27 mouse cellular contexts compared by ENCODE assay signal in genomic region chr4:127183867-127184266, GRCm38 (mm10). TPM values are rescaled to one million over a fixed set of nuclear protein-coding genes. Genes with fewer than 3 reads are reported as not detected.
DNase-seq lines count a peak whose midpoint lies in the region; ATAC-seq lines count a peak whose summit lies in the region.
"Had no signal": no experiment of that assay in that cellular context is flagged by ENCODE, and none has a peak within 500 bp of the region (broad histone marks: within the 10 kb centered on the region; RNA-seq: fewer than 3 reads in every experiment).

No protein-coding gene starts in this region.

- H3K27me3 ChIP-seq in heart, embryonic 10.5 days (ENCODE audit: insufficient read depth, poor library complexity, severe bottlenecking), result peaks cover 35% of the 10 kb centered on the region

- no peaks in the 10 kb centered on the region for H3K36me3 ChIP-seq in heart, embryonic 10.5 days
- H3K36me3 ChIP-seq: heart, embryonic 15.5 days; limb, embryonic 12.5 days; liver, embryonic 15.5 days; midbrain, embryonic 12.5 days had no signal

- peak; percentile 89 for DNase-seq in left cerebral cortex, postnatal 4 days
- no peak for DNase-seq in left cerebral cortex, adult 11 months (ENCODE audit: low spot score)
- DNase-seq in cerebellum, adult 11-12 months, result peak; percentile 92
- DNase-seq in cerebellum, adult 9-11 months, result peak; percentile 92
- no peak for DNase-seq in heart, embryonic 10.5 days (ENCODE audit: low spot score)
- no peak for DNase-seq in lung, postnatal 10 days
- DNase-seq: adrenal gland, postnatal 14 days; gastrocnemius, postnatal 14 days; kidney, adult 2 months; kidney, postnatal 36 days; lung, embryonic 14.5 days; right cerebral cortex, postnatal 25 days; thymus, postnatal 14 days had no signal

- H3K9me3 ChIP-seq in heart, embryonic 10.5 days, result no peaks in the 10 kb centered on the region
- H3K9me3 ChIP-seq: heart, embryonic 15.5 days; limb, embryonic 12.5 days; liver, embryonic 15.5 days; midbrain, embryonic 12.5 days had no signal

- no peak for ATAC-seq in CD4-positive, CD25-positive, alpha-beta regulatory T cell, adult 4 months
- ATAC-seq: forebrain, embryonic 16.5 days; hindbrain, embryonic 16.5 days; Patski had no signal

- H3K4me3 ChIP-seq in heart, embryonic 10.5 days, result no peak overlapping the region
- H3K4me3 ChIP-seq: erythroblast, embryonic 14.5 days; heart, embryonic 15.5 days; layer of hippocampus, adult 2 months; limb, embryonic 12.5 days; liver, embryonic 15.5 days; midbrain, embryonic 12.5 days had no signal

- no peak overlapping the region for H3K27ac ChIP-seq in heart, embryonic 10.5 days
- H3K27ac ChIP-seq: heart, embryonic 15.5 days; layer of hippocampus, adult 2 months; limb, embryonic 12.5 days; liver, embryonic 15.5 days; midbrain, embryonic 12.5 days had no signal

- 79% methylated on average over 5 of the region's 5 CpGs for WGBS in heart, embryonic 10.5 days

- intact Hi-C loops in left cerebral cortex, postnatal 4 days (cut with DNase I), result no loop called here

- H3K4me1 ChIP-seq in heart, embryonic 10.5 days, result no peaks in the 10 kb centered on the region
- H3K4me1 ChIP-seq: heart, embryonic 15.5 days; limb, embryonic 12.5 days; liver, embryonic 15.5 days had no signal

RNA-seq across cellular contexts. Expression of gene Dlgap3, which starts 14.9 kb away (rescaled TPM):
- total RNA-seq in left cerebral cortex, postnatal 4 days (2021), result 100 to 1,000 TPM; 111 to 125 TPM
- polyA plus RNA-seq in CD4-positive, CD25-positive, alpha-beta regulatory T cell, adult 4 months (2017; shearing (Covaris generic)), result not detected
- polyA plus RNA-seq in heart, embryonic 10.5 days (2016; fragmentation: Nextera tagmentation; extraction: Ambion mirVana), result 0.31 and 0.77 TPM in 2 replicates
- total RNA-seq: granulocyte monocyte progenitor cell, adult 5-6 weeks; liver, adult 2 months; megakaryocyte progenitor cell, adult 5-6 weeks; MEL had no signal
- polyA plus RNA-seq: erythroblast, embryonic 14.5 days had no signal

RNA-seq across cellular contexts. Expression of gene Smim12, which starts 59.7 kb away (rescaled TPM):
- total RNA-seq in left cerebral cortex, postnatal 4 days (2021), result 10 to 100 TPM; 27.1 to 29.3 TPM
- 10 to 100 TPM; 37.5 to 54.9 TPM for polyA plus RNA-seq in CD4-positive, CD25-positive, alpha-beta regulatory T cell, adult 4 months (2017; shearing (Covaris generic))
- 83.2 TPM in 2 replicates for polyA plus RNA-seq in heart, embryonic 10.5 days (2016; fragmentation: Nextera tagmentation; extraction: Ambion mirVana)

Comparison
In these comparisons a context has a peak if more than half of its experiments do, and no peak if none do; other contexts are left out.
1. DNase-seq: peak in left cerebral cortex, postnatal 4 days (single experiment), cerebellum, adult 11-12 months (single experiment) and cerebellum, adult 9-11 months (single experiment); none in left cerebral cortex, adult 11 months (single experiment), heart, embryonic 10.5 days (single experiment) and lung, postnatal 10 days (single experiment).